ENCODE assay signal across 24 mouse cellular contexts in genomic region chr8:76793891-76794290, GRCm38 (mm10).
DNase-seq lines count a peak whose midpoint lies in the region; ATAC-seq and TF ChIP-seq lines count a peak whose summit lies in the region.
"Had no signal": no experiment of that assay in that cellular context is flagged by ENCODE, and none has a peak within 500 bp of the region (broad histone marks: within the 10 kb centered on the region; RNA-seq: fewer than 3 reads in every experiment).

No protein-coding gene starts in this region.

- no peak for TF ChIP-seq EP300 in heart, adult 2 months (IDR thresholded peaks at IDR 0.05; ENCODE audit: insufficient read depth, low read depth, low read length)

- H3K36me3 ChIP-seq in heart, embryonic 10.5 days: no peaks in the 10 kb centered on the region
- H3K36me3 ChIP-seq in heart, adult 2 months (ENCODE audit: control insufficient read depth, insufficient read depth, low read length): no peaks in the 10 kb centered on the region
- H3K36me3 ChIP-seq in midbrain, embryonic 14.5 days (ENCODE audit: control insufficient read depth, insufficient read depth, low read length): no peaks in the 10 kb centered on the region
- no peaks in the 10 kb centered on the region for H3K36me3 ChIP-seq in midbrain, embryonic 10.5 days
- H3K36me3 ChIP-seq in liver, embryonic 11.5 days (ENCODE audit: control insufficient read depth, insufficient read depth, low read length): no peaks in the 10 kb centered on the region
- H3K36me3 ChIP-seq in hindbrain, embryonic 16.5 days (ENCODE audit: control insufficient read depth, insufficient read depth, low read length): no peaks in the 10 kb centered on the region
- H3K36me3 ChIP-seq: embryonic facial prominence, embryonic 12.5 days; forebrain, embryonic 12.5 days; heart, embryonic 15.5 days; limb, embryonic 15.5 days had no signal

- no peak overlapping the region for H3K27ac ChIP-seq in heart, embryonic 10.5 days
- H3K27ac ChIP-seq in heart, adult 2 months: no peak overlapping the region
- no peak overlapping the region for H3K27ac ChIP-seq in midbrain, embryonic 14.5 days (replicated peaks; ENCODE audit: low read depth, low read length)
- H3K27ac ChIP-seq in midbrain, embryonic 10.5 days (replicated peaks): no peak overlapping the region
- H3K27ac ChIP-seq in liver, embryonic 11.5 days (ENCODE audit: low read depth, low read length): no peak overlapping the region
- no peak overlapping the region for H3K27ac ChIP-seq in hindbrain, embryonic 16.5 days (ENCODE audit: low read depth, low read length)
- H3K27ac ChIP-seq: embryonic facial prominence, embryonic 12.5 days; forebrain, embryonic 12.5 days; gastrocnemius, adult 2 months; heart, embryonic 15.5 days; hindbrain, embryonic 14.5 days; limb, embryonic 15.5 days; stomach, postnatal 0 days had no signal

- H3K9me3 ChIP-seq in heart, embryonic 10.5 days: no peaks in the 10 kb centered on the region
- no peaks in the 10 kb centered on the region for H3K9me3 ChIP-seq in midbrain, embryonic 14.5 days (ENCODE audit: control insufficient read depth, low read length)
- H3K9me3 ChIP-seq in midbrain, embryonic 10.5 days (replicated peaks): no peaks in the 10 kb centered on the region
- no peaks in the 10 kb centered on the region for H3K9me3 ChIP-seq in liver, embryonic 11.5 days (ENCODE audit: control insufficient read depth, low read length)
- no peaks in the 10 kb centered on the region for H3K9me3 ChIP-seq in hindbrain, embryonic 16.5 days (ENCODE audit: control insufficient read depth, low read length)
- H3K9me3 ChIP-seq: embryonic facial prominence, embryonic 12.5 days; forebrain, embryonic 12.5 days; heart, embryonic 15.5 days; limb, embryonic 15.5 days had no signal

- peak; percentile 84 for DNase-seq in heart, embryonic 10.5 days (ENCODE audit: low spot score)
- no peak for DNase-seq in heart, adult 2 months
- no peak for DNase-seq in midbrain, embryonic 14.5 days
- DNase-seq in midbrain, embryonic 10.5 days (ENCODE audit: low spot score): no peak
- peak; percentile 33 for DNase-seq in liver, embryonic 11.5 days (ENCODE audit: low spot score)
- DNase-seq in layer of hippocampus, postnatal 36 days: no peak
- DNase-seq in adrenal gland, postnatal 4 days (ENCODE audit: low spot score in 2 of 2): no peak
- DNase-seq: adrenal gland, adult 8-10 months; cerebellum, adult 8-10 months; gastrocnemius, adult 2 months; heart, postnatal 36 days; kidney, adult 11 months; kidney, postnatal 4 days; left cerebral cortex, postnatal 4 days; lung, postnatal 4 days; thymus, adult 2 months; thymus, postnatal 4 days had no signal

- no peak overlapping the region for H3K4me2 ChIP-seq in midbrain, embryonic 14.5 days (ENCODE audit: low read length)
- no peak overlapping the region for H3K4me2 ChIP-seq in liver, embryonic 11.5 days
- H3K4me2 ChIP-seq in hindbrain, embryonic 16.5 days (ENCODE audit: low read length): no peak overlapping the region
- H3K4me2 ChIP-seq: embryonic facial prominence, embryonic 12.5 days; forebrain, embryonic 12.5 days; heart, embryonic 15.5 days; hindbrain, embryonic 14.5 days; limb, embryonic 15.5 days had no signal

- no peak overlapping the region for H3K9ac ChIP-seq in heart, adult 2 months (ENCODE audit: low read depth, low read length)
- no peak overlapping the region for H3K9ac ChIP-seq in midbrain, embryonic 14.5 days (replicated peaks; ENCODE audit: low read length)
- H3K9ac ChIP-seq in liver, embryonic 11.5 days (ENCODE audit: low read depth, low read length): no peak overlapping the region
- H3K9ac ChIP-seq in hindbrain, embryonic 16.5 days (ENCODE audit: low read depth, low read length): no peak overlapping the region
- H3K9ac ChIP-seq: embryonic facial prominence, embryonic 12.5 days; forebrain, embryonic 12.5 days; heart, embryonic 15.5 days; hindbrain, embryonic 14.5 days; limb, embryonic 15.5 days had no signal

- no peak for TF ChIP-seq POLR2A in heart, adult 2 months (IDR thresholded peaks at IDR 0.05; ENCODE audit: insufficient read depth, low read depth, low read length)

- ATAC-seq in midbrain, embryonic 14.5 days (ENCODE audit: low FRiP score, low TSS enrichment): 0 out of 2 replicates have a peak, but pooled peaks have one; percentile 37
- ATAC-seq in liver, embryonic 11.5 days (replicated peaks; ENCODE audit: low FRiP score): peak; percentile 99
- ATAC-seq in hindbrain, embryonic 16.5 days: no peak

- no peaks in the 10 kb centered on the region for H3K79me2 ChIP-seq in heart, adult 2 months (replicated peaks; ENCODE audit: control insufficient read depth, insufficient read depth, low read length)

- no peak for TF ChIP-seq CTCF in heart, adult 2 months (IDR thresholded peaks at IDR 0.05)

- intact Hi-C loops in heart, adult 2 months (cut with DNase I): no loop called here

- no peak overlapping the region for H3K4me3 ChIP-seq in heart, embryonic 10.5 days
- no peak overlapping the region for H3K4me3 ChIP-seq in heart, adult 2 months
- no peak overlapping the region for H3K4me3 ChIP-seq in midbrain, embryonic 14.5 days (replicated peaks; ENCODE audit: low read depth, low read length)
- no peak overlapping the region for H3K4me3 ChIP-seq in midbrain, embryonic 10.5 days
- no peak overlapping the region for H3K4me3 ChIP-seq in liver, embryonic 11.5 days (ENCODE audit: low read depth, low read length)
- no peak overlapping the region for H3K4me3 ChIP-seq in hindbrain, embryonic 16.5 days (ENCODE audit: low read length)
- H3K4me3 ChIP-seq: embryonic facial prominence, embryonic 12.5 days; forebrain, embryonic 12.5 days; gastrocnemius, adult 2 months; heart, embryonic 15.5 days; limb, embryonic 15.5 days had no signal

- H3K27me3 ChIP-seq in heart, embryonic 10.5 days (ENCODE audit: insufficient read depth, poor library complexity, severe bottlenecking): no peaks in the 10 kb centered on the region
- H3K27me3 ChIP-seq in heart, adult 2 months (ENCODE audit: control insufficient read depth, insufficient read depth, low read length): no peaks in the 10 kb centered on the region
- no peaks in the 10 kb centered on the region for H3K27me3 ChIP-seq in midbrain, embryonic 14.5 days (ENCODE audit: control insufficient read depth, insufficient read depth, low read length)
- H3K27me3 ChIP-seq in midbrain, embryonic 10.5 days (ENCODE audit: low read depth, poor library complexity, severe bottlenecking): no peaks in the 10 kb centered on the region
- H3K27me3 ChIP-seq in liver, embryonic 11.5 days (replicated peaks; ENCODE audit: control insufficient read depth, insufficient read depth, low read length): no peaks in the 10 kb centered on the region
- no peaks in the 10 kb centered on the region for H3K27me3 ChIP-seq in hindbrain, embryonic 16.5 days (replicated peaks; ENCODE audit: control insufficient read depth, insufficient read depth, low read length)
- H3K27me3 ChIP-seq: embryonic facial prominence, embryonic 12.5 days; forebrain, embryonic 12.5 days; heart, embryonic 15.5 days; limb, embryonic 15.5 days had no signal

- 32% methylated on average over 3 of the region's 3 CpGs for WGBS in heart, embryonic 10.5 days
- WGBS in heart, adult 2 months: 67% methylated on average over 3 of the region's 3 CpGs
- WGBS in midbrain, embryonic 14.5 days: 85% methylated on average over 3 of the region's 3 CpGs
- WGBS in midbrain, embryonic 10.5 days: 91% methylated on average over 3 of the region's 3 CpGs
- WGBS in liver, embryonic 11.5 days: 37% methylated on average over 3 of the region's 3 CpGs
- WGBS in hindbrain, embryonic 16.5 days: 90% methylated on average over 3 of the region's 3 CpGs

- 0 out of 2 replicates have a peak, but pooled peaks cover 7% of the 10 kb centered on the region for H3K4me1 ChIP-seq in heart, embryonic 10.5 days
- H3K4me1 ChIP-seq in heart, adult 2 months (ENCODE audit: control insufficient read depth, insufficient read depth, low read length): no peaks in the 10 kb centered on the region
- H3K4me1 ChIP-seq in midbrain, embryonic 14.5 days (ENCODE audit: control insufficient read depth, insufficient read depth, low read length): no peaks in the 10 kb centered on the region
- H3K4me1 ChIP-seq in midbrain, embryonic 10.5 days: no peaks in the 10 kb centered on the region
- H3K4me1 ChIP-seq in liver, embryonic 11.5 days (replicated peaks; ENCODE audit: control insufficient read depth, insufficient read depth, low read length): no peaks in the 10 kb centered on the region
- no peaks in the 10 kb centered on the region for H3K4me1 ChIP-seq in hindbrain, embryonic 16.5 days (ENCODE audit: control insufficient read depth, insufficient read depth, low read depth, low read length)
- H3K4me1 ChIP-seq: embryonic facial prominence, embryonic 12.5 days; forebrain, embryonic 12.5 days; heart, embryonic 15.5 days; limb, embryonic 15.5 days had no signal

Comparison
In these comparisons a context has a peak if more than half of its experiments do, and no peak if none do; other contexts are left out.
1. DNase-seq: peak in heart, embryonic 10.5 days (single experiment) and liver, embryonic 11.5 days (single experiment); none in heart, adult 2 months (0 of 2), midbrain, embryonic 14.5 days (single experiment), midbrain, embryonic 10.5 days (single experiment), layer of hippocampus, postnatal 36 days (0 of 2) and adrenal gland, postnatal 4 days (0 of 2).